Mouse (Mus musculus): ENCODE results near the gene Pdk2. TPM values are rescaled to one million over a fixed set of nuclear protein-coding genes. Genes with fewer than 3 reads are reported as not detected.

Gene Pdk2
- polyA plus RNA-seq, 1 experiment from 2014 or later: 15.5 TPM

DNA sequence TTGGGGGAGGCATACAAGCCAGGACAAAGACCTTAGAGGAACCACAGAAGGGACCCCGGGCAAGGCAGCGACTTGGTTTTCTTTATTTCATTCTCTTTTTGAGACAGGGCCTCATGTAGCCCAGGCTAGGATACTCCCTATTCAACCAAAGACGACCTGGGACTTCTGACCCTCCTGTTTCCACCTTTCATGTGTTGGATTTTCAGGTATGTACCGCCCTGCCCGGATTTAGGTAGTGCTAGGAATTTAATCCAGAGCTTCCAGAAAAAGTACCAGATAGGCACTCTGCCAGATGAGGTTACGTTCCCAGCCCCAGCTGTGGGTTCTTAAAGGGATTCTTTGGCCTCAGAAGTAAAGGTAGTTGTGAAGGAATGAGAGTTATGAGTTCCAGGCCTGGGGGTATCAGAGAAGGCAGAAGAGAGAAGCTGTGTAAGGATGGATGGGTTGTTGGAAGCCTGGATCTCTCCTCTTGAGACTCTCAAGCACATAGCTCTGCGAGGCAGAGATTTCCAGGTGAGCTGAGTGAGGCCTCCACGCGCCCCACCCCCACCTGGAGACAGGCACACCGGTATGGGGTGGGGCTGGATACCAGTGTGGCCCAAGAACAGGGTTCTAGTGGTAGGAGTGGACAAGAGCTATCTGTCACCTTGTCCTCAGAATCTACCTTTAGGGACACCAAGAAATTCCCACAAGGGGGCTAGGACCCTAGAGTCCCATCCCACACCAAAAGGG is 28.2 kb upstream of the Pdk2 start:
- H3K27me3 ChIP-seq (ENCODE audit: control insufficient read depth, insufficient read depth, low read length): no peaks in the 10 kb centered on the region
- no peak overlapping the region for H3K4me2 ChIP-seq (ENCODE audit: low read depth, low read length)
- no peak overlapping the region for H3K9ac ChIP-seq (replicated peaks; ENCODE audit: low read length)
- H3K4me1 ChIP-seq (ENCODE audit: control insufficient read depth, insufficient read depth, low read length): no peaks in the 10 kb centered on the region
- ATAC-seq (replicated peaks; ENCODE audit: insufficient number of reproducible peaks, low FRiP score, low TSS enrichment, low read depth): no peak
- 83% methylated on average over 10 of the region's 10 CpGs for WGBS
- H3K36me3 ChIP-seq (replicated peaks; ENCODE audit: control insufficient read depth, insufficient read depth, low read depth, low read length): no peaks in the 10 kb centered on the region
- no peak overlapping the region for H3K4me3 ChIP-seq (ENCODE audit: low read depth, low read length)
- DNase-seq (ENCODE audit: low spot score): no peak
- no peak overlapping the region for H3K27ac ChIP-seq (replicated peaks; ENCODE audit: low read depth, low read length)
- no peaks in the 10 kb centered on the region for H3K9me3 ChIP-seq (replicated peaks; ENCODE audit: control insufficient read depth, low read length)

DNA sequence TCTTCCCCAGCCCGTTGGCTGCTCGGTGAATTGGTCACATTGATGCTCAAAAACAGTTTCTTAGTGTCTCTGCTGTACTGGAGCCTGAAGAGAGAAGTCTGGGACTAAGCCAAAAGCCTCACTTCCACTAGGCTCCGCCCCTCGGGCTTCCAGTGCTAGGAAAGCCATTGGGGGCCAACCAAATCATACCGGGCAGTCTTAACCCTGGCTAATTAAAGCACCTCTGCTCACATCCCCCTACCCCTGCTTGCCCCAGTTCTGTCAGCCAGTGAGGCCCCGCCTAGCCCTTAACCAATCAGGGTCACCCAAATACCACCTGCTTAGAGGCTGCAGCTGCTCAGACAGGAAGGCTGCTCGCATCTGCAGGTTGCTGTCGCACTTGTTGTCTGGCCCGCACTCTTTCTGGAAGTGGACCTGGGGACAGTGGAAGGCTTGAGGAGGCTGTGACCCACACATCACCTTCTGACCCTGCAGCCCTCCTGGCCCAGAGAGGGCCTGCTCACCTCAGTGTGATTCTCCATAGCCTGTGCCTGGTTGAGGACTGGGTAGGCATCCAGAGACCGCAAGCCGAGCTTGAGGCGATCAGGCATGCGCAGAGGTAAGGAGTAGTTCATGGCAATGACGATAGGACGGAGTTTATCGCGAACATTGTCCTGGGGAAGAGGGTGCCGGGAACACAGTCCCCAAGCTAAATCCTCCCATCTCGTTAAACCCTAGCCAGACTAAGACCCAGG is 15.8 kb upstream of the Pdk2 start:
- no peaks in the 10 kb centered on the region for H3K9me3 ChIP-seq (replicated peaks; ENCODE audit: control insufficient read depth, low read length)
- peak; percentile 24 for DNase-seq (ENCODE audit: low spot score)
- H3K4me3 ChIP-seq (ENCODE audit: low read depth, low read length): no peak overlapping the region
- H3K27ac ChIP-seq (replicated peaks; ENCODE audit: low read depth, low read length): no peak overlapping the region
- H3K27me3 ChIP-seq (ENCODE audit: control insufficient read depth, insufficient read depth, low read length): no peaks in the 10 kb centered on the region
- H3K36me3 ChIP-seq (replicated peaks; ENCODE audit: control insufficient read depth, insufficient read depth, low read depth, low read length): no peaks in the 10 kb centered on the region; the same call in 1 of the 2 replicates
- no peak for ATAC-seq (replicated peaks; ENCODE audit: insufficient number of reproducible peaks, low FRiP score, low TSS enrichment, low read depth)
- H3K9ac ChIP-seq (replicated peaks; ENCODE audit: low read length): no peak overlapping the region
- H3K4me1 ChIP-seq (ENCODE audit: control insufficient read depth, insufficient read depth, low read length): no peaks in the 10 kb centered on the region
- H3K4me2 ChIP-seq (ENCODE audit: low read depth, low read length): no peak overlapping the region
- 21% methylated on average over 19 of the region's 19 CpGs for WGBS

DNA sequence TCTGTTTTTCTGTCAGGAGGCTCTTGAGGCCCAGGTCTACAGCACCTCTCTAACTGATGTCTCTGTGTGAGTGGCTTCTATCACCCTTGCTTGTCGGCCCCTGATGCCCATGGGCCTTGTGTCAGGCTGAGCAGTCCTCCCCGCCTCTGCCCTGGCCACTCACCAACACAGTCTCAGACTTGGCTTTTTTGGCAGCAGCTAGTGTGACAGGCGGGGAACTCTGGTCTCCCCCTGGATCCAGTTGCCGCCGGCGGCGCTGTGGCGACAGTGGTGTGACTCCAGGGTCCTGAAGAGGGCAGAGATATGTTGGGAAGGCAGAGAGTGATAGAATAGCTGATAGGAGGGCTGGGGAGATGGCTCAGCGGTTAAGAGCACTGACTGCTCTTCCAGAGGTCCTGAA is 11.9 kb upstream of the Pdk2 start:
- Histone ChIP-seq H3K9me3 (replicated peaks; ENCODE audit: control insufficient read depth, low read length) (no peaks in the 10 kb centered on the region), H3K27ac (replicated peaks; ENCODE audit: low read depth, low read length) (no peak overlapping the region), H3K36me3 (replicated peaks; ENCODE audit: control insufficient read depth, insufficient read depth, low read depth, low read length) (no peaks in the 10 kb centered on the region), H3K4me1 (ENCODE audit: control insufficient read depth, insufficient read depth, low read length) (no peaks in the 10 kb centered on the region), H3K4me2 (ENCODE audit: low read depth, low read length) (no peak overlapping the region), H3K27me3 (ENCODE audit: control insufficient read depth, insufficient read depth, low read length) (no peaks in the 10 kb centered on the region), H3K4me3 (ENCODE audit: low read depth, low read length) (no peak overlapping the region), H3K9ac (replicated peaks; ENCODE audit: low read length) (no peak overlapping the region; the same call in 1 of the 2 replicates)
- 76% methylated on average over 9 of the region's 9 CpGs for WGBS
- DNase-seq (ENCODE audit: low spot score) (no peak), ATAC-seq (replicated peaks; ENCODE audit: insufficient number of reproducible peaks, low FRiP score, low TSS enrichment, low read depth) (no peak)

DNA sequence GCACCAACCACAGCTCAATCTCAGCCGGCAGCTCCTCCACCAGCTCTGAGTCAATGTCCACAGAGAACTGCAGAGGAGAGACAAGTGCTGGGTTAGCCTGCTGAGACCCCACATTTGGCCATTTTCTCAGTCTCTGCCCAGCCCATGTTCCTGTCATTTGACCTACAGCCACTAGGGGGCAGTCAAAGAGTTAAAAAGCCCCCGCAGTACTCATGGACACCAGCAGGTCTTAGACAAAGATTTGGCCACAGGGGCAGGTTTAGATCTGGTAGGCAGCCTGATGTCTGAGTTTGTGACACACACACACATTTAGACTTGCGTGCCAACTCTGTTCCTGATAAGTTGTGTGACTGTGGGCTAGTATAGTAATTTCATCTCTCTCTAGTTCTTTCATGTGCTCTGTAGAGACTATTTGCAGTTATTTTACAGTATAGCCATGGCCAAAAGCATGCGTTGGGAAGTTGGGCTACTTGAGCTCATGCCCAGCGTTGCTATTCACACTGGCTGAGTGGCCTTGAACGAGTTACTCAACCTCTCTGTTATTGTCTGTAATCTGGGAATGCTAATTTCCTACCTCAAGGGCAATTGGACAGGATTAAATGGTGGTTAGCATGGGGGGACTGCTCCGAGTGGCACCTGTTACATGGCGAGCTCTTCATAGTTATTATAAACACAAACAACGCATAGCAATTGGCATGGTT is 6.0 kb upstream of the Pdk2 start:
- H3K36me3 ChIP-seq (replicated peaks; ENCODE audit: control insufficient read depth, insufficient read depth, low read depth, low read length): no peaks in the 10 kb centered on the region
- H3K9ac ChIP-seq (replicated peaks; ENCODE audit: low read length): no peak overlapping the region
- WGBS: 55% methylated on average over 9 of the region's 9 CpGs
- no peaks in the 10 kb centered on the region for H3K9me3 ChIP-seq (replicated peaks; ENCODE audit: control insufficient read depth, low read length)
- H3K27ac ChIP-seq (replicated peaks; ENCODE audit: low read depth, low read length): no peak overlapping the region
- ATAC-seq (replicated peaks; ENCODE audit: insufficient number of reproducible peaks, low FRiP score, low TSS enrichment, low read depth): no peak; the same call in 1 of the 2 replicates
- H3K27me3 ChIP-seq (ENCODE audit: control insufficient read depth, insufficient read depth, low read length): no peaks in the 10 kb centered on the region
- H3K4me3 ChIP-seq (ENCODE audit: low read depth, low read length): no peak overlapping the region
- H3K4me2 ChIP-seq (ENCODE audit: low read depth, low read length): no peak overlapping the region
- peak; percentile 83 for DNase-seq (ENCODE audit: low spot score)
- H3K4me1 ChIP-seq (ENCODE audit: control insufficient read depth, insufficient read depth, low read length): no peaks in the 10 kb centered on the region

DNA sequence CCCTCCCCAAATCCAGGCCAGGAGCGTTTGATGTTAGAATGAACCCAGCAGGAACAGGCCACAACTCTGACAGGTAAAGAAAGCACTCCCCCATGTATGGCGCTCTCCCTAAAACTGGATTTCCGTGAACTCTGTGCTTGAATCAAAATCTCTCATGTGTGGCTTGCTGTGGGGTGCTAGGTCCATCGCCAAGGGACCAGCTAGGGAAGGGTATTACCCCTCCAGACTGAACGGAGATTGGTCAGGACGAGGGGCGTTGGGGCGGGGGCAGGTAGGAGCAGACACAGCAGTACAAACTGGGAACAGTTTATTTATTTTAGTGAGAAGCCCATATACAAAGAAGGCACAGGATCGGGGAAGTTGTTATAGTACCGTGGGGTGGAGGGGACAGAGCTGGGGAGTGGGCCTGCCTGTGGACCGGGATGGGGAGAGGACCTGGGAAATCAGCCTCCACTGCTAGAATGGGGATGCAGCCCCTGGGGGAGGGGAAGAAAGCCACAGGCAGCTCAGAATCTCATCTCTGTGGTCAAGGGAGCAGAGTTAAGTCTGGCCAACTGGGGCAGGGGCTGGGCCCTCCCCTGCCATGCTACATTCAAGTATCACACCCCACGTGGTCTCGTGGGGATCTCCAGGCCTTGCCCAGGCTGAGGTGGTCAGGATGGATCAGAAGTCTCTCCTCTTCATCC is 3.2 kb upstream of the Pdk2 start:
- no peaks in the 10 kb centered on the region for H3K27me3 ChIP-seq (ENCODE audit: control insufficient read depth, insufficient read depth, low read length)
- no peak overlapping the region for H3K4me2 ChIP-seq (ENCODE audit: low read depth, low read length)
- H3K9me3 ChIP-seq (replicated peaks; ENCODE audit: control insufficient read depth, low read length): no peaks in the 10 kb centered on the region
- ATAC-seq (replicated peaks; ENCODE audit: insufficient number of reproducible peaks, low FRiP score, low TSS enrichment, low read depth) (no peak), DNase-seq (ENCODE audit: low spot score) (no peak)
- 52% methylated on average over 12 of the region's 13 CpGs for WGBS
- H3K27ac ChIP-seq (replicated peaks; ENCODE audit: low read depth, low read length): no peak overlapping the region
- no peaks in the 10 kb centered on the region for H3K36me3 ChIP-seq (replicated peaks; ENCODE audit: control insufficient read depth, insufficient read depth, low read depth, low read length)
- H3K9ac ChIP-seq (replicated peaks; ENCODE audit: low read length): no peak overlapping the region
- H3K4me1 ChIP-seq (ENCODE audit: control insufficient read depth, insufficient read depth, low read length): no peaks in the 10 kb centered on the region; the same call in 1 of the 2 replicates
- no peak overlapping the region for H3K4me3 ChIP-seq (ENCODE audit: low read depth, low read length)

DNA sequence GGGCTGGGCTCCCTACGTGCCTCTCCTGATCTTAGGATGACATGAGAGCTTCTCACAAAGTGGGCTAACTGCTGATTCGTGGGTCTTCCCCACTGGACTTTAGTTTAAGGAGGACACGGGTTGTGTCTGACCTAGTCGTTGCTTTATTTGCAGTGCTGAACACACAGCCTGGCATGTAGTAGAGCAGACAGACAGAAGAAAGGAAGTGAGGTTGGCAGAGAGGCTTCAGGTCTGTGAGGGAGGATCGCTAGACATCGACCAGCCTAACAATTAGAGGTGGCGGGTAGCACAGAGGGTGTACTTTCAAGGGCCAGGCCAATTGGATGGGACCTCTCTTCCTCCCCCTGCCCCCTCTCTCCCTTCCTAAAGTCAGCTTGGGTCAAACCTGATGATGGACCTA is 2.5 kb upstream of the Pdk2 start:
- no peak overlapping the region for H3K4me3 ChIP-seq (ENCODE audit: low read depth, low read length)
- H3K9ac ChIP-seq (replicated peaks; ENCODE audit: low read length): no peak overlapping the region
- DNase-seq (ENCODE audit: low spot score) (no peak), ATAC-seq (replicated peaks; ENCODE audit: insufficient number of reproducible peaks, low FRiP score, low TSS enrichment, low read depth) (no peak)
- no peaks in the 10 kb centered on the region for H3K9me3 ChIP-seq (replicated peaks; ENCODE audit: control insufficient read depth, low read length)
- H3K4me2 ChIP-seq (ENCODE audit: low read depth, low read length): no peak overlapping the region
- 52% methylated on average over 7 of the region's 7 CpGs for WGBS
- no peaks in the 10 kb centered on the region for H3K36me3 ChIP-seq (replicated peaks; ENCODE audit: control insufficient read depth, insufficient read depth, low read depth, low read length)
- H3K27me3 ChIP-seq (ENCODE audit: control insufficient read depth, insufficient read depth, low read length): no peaks in the 10 kb centered on the region
- no peak overlapping the region for H3K27ac ChIP-seq (replicated peaks; ENCODE audit: low read depth, low read length)
- no peaks in the 10 kb centered on the region; the same call in 1 of the 2 replicates for H3K4me1 ChIP-seq (ENCODE audit: control insufficient read depth, insufficient read depth, low read length)

DNA sequence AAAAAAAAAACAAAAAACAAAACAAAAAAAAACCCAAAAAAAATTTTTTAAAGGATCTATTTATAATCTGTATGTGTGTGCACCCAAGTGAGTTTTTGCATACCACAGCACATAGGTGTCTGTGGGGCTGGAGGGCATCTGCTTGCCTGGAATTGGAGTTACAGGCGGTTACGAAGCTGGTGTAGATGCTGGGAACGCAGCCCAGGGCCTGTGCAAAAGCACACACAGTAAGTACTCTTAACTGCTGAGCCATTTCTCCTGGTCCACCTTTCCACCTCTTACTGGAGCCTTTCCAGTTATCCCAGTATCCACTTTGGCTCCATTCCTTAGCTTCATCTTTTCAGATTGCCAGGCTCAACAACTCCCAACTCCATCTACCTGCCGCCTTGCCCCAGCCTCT is 1.9 kb upstream of the Pdk2 start:
- H3K9me3 ChIP-seq (replicated peaks; ENCODE audit: control insufficient read depth, low read length): no peaks in the 10 kb centered on the region
- H3K9ac ChIP-seq (replicated peaks; ENCODE audit: low read length): no peak overlapping the region
- H3K4me2 ChIP-seq (ENCODE audit: low read depth, low read length): no peak overlapping the region
- H3K27ac ChIP-seq (replicated peaks; ENCODE audit: low read depth, low read length): no peak overlapping the region
- WGBS: 92% methylated on average over 4 of the region's 4 CpGs
- no peak for ATAC-seq (replicated peaks; ENCODE audit: insufficient number of reproducible peaks, low FRiP score, low TSS enrichment, low read depth)
- no peaks in the 10 kb centered on the region for H3K27me3 ChIP-seq (ENCODE audit: control insufficient read depth, insufficient read depth, low read length)
- H3K4me1 ChIP-seq (ENCODE audit: control insufficient read depth, insufficient read depth, low read length): no peaks in the 10 kb centered on the region; the same call in 1 of the 2 replicates
- no peak overlapping the region for H3K4me3 ChIP-seq (ENCODE audit: low read depth, low read length)
- H3K36me3 ChIP-seq (replicated peaks; ENCODE audit: control insufficient read depth, insufficient read depth, low read depth, low read length): no peaks in the 10 kb centered on the region
- DNase-seq (ENCODE audit: low spot score): no peak

Measured in embryonic facial prominence, embryonic 11.5 days (tissue).